Mouse (Mus musculus): ENCODE measurements around the gene Fbl. TPM values are rescaled to one million over a fixed set of nuclear protein-coding genes. Genes with fewer than 3 reads are reported as not detected.

Gene Fbl
- polyA plus RNA-seq, 1 experiment from 2014 or later = 110 TPM

DNA sequence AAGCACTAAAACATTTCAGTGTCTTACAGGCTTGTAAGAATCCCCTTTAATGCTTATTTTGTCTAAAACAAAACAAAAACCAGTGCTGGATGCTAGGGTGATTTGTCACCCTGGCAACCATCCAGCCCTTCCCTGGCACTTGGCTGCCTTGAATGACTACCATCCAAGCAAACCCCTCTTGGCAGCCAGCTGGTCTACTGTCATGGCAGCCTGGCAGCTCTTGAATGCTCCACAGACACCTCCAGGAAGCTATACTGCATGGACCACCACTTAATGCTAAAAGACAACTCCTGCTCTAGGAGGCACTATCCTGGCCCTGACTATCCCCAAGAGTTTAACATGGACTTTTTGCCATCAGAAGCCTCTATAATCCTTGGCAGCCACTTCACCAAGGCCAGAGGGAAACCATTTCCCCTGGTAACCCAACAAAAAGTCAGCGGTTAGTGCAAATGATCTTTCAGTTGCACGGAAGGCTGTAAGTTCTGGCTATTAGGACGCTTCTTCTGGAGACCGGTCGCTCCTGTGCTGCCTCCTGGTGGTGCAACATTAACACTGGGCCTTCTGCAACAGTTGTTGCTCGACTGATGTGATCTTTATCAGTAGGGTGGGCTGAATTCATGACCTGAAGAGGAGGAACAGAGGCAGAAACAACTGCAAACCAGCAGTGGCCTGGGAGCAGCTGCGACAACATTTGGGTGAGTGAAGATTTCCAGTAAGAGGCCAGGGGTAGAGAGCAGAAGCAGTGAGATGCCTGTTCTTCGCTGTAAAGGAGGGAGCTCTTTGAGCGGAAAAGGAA, 992 bp upstream of the Fbl start:
- ATAC-seq (ENCODE audit: insufficient number of reproducible peaks, low FRiP score, low TSS enrichment, low read depth) = no peak
- peak overlapping the region; percentile 83 for H3K4me2 ChIP-seq
- no peaks in the 10 kb centered on the region for H3K36me3 ChIP-seq
- peak overlapping the region; percentile 47 for H3K9ac ChIP-seq
- H3K9me3 ChIP-seq = no peaks in the 10 kb centered on the region; the same call in 1 of the 2 replicates
- no peaks in the 10 kb centered on the region for H3K27me3 ChIP-seq
- peaks cover 29% of the 10 kb centered on the region for H3K4me1 ChIP-seq
- H3K4me3 ChIP-seq = peak overlapping the region; percentile 97
- peak overlapping the region; percentile 86 for H3K27ac ChIP-seq
- WGBS = 6% methylated on average over 9 of the region's 9 CpGs

DNA sequence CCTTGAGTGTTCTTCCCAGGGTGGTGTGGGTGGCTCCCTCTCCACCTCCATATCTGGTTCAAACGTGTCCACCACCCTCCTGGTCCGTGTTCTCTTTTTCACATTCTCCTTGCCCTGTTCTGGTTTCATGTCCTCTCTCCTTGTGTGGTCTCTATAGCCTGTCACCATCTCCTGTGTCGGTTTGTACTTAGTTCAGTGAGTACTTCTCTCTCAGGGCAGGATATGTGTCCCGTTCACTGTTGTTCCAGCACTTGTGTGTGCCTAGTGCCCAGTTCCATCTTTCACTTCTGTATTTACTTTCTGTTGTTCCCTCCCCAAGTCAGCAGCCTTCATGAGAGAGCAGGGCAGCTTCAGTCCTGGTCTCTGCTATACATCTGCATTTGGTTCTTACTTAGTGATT, 5.8 kb downstream of the Fbl start:
- Histone ChIP-seq H3K9ac (no peak overlapping the region), H3K4me1 (peaks cover 18% of the 10 kb centered on the region), H3K4me3 (no peak overlapping the region), H3K36me3 (peaks cover 40% of the 10 kb centered on the region), H3K27me3 (no peaks in the 10 kb centered on the region), H3K27ac (no peak overlapping the region), H3K9me3 (no peaks in the 10 kb centered on the region), H3K4me2 (no peak overlapping the region)
- 85% methylated on average over 4 of the region's 4 CpGs for WGBS
- ATAC-seq (ENCODE audit: insufficient number of reproducible peaks, low FRiP score, low TSS enrichment, low read depth) = no peak

DNA sequence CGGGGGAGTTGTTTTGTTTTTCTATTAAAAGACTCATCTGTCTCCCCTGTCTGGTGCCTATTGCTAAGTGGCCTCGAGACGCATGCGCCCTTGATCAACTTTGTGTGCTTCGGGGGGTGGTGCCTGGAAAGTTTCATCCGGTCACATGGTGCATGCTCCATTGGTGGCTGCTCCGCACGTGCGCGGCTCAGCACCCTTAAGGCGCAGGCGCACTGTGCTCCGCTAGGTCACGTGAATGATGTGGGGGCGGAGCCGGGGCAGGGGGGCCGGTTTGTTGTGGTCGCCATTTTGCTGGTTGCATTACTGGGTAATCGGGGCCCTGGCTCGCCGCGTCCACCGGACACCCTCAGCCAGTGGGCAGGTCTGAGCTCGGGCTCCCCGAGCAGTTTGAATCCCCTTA, 9.7 kb downstream of the Fbl start, which contains the start of gene Dyrk1b:
Dyrk1b (plus strand) TSS at position 242 of the 400 bp plus-strand sequence.
- ATAC-seq (ENCODE audit: insufficient number of reproducible peaks, low FRiP score, low TSS enrichment, low read depth) = peak; percentile 90
- Histone ChIP-seq H3K4me3 (peak within 1 kb of the TSS; percentile 98), H3K36me3 (peaks cover 71% of the 10 kb centered on the region), H3K27me3 (no peaks in the 10 kb centered on the region), H3K27ac (peak within 1 kb of the TSS; percentile 93), H3K4me2 (peak within 1 kb of the TSS; percentile 88), H3K4me1 (peaks cover 13% of the 10 kb centered on the region), H3K9me3 (no peaks in the 10 kb centered on the region), H3K9ac (peak within 1 kb of the TSS; percentile 76)
- 1% methylated on average over 19 of the region's 25 CpGs for WGBS

DNA sequence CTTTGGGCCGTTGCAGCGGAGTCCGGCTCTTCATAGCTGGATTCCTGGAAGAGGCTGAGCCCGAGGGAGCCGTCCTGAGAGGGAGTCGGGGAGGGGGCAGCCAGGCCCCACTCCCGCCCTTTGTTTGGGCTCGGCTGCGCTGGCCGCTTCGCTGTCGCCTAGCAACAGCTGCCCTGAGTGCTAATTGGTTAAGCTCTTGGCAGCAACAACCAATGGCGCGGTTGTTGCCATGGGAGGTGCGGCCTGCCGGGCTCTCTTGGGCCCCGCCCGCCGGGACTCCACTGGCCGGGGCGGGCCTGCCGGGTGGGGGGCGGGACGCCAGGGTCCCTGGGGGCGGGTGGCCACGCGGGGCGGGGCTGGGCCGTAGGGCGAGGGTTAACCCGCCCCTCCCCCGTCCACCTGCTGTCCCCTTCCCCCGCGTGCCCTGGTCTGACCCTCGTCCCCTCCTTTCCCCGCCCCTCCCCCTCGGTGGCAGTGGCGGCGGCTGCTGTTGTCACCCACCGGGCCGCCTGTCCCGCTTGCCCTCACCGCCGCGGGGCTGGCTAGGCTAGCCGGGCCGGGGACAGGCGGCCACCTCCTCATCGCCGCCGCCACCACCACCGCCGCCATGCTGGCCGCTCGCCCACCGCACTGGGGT, 10.3 kb downstream of the Fbl start:
- Histone ChIP-seq H3K27me3 (no peaks in the 10 kb centered on the region), H3K27ac (peak overlapping the region; percentile 93), H3K4me1 (peaks cover 13% of the 10 kb centered on the region), H3K4me3 (peak overlapping the region; percentile 98), H3K9ac (peak overlapping the region; percentile 76), H3K9me3 (no peaks in the 10 kb centered on the region), H3K4me2 (peak overlapping the region; percentile 88), H3K36me3 (peaks cover 73% of the 10 kb centered on the region)
- peak; percentile 91 for ATAC-seq (ENCODE audit: insufficient number of reproducible peaks, low FRiP score, low TSS enrichment, low read depth)
- under 1% methylated on average over 37 of the region's 56 CpGs for WGBS

DNA sequence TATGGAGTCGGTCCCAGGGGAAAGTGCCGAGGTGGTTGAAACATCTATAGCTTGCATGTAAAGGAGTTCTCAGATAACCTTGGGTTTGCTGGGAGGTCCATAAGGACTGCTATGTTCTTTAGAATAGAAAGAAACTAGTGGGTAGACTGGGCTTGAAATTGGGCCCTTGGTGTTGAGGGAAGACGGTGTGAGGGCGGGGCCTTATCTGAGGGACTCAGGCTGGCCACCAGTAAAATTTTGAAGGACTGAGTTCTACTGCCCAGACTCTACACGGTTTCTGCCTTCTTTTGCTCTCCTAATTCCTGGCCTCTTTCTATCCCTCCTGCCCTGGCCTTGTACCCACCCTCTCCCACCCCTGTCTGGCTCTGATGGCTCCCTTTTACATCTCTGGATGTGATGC, 11.4 kb downstream of the Fbl start:
- H3K36me3 ChIP-seq = peaks cover 73% of the 10 kb centered on the region
- ATAC-seq (ENCODE audit: insufficient number of reproducible peaks, low FRiP score, low TSS enrichment, low read depth) = no peak
- H3K9ac ChIP-seq = no peak overlapping the region

DNA sequence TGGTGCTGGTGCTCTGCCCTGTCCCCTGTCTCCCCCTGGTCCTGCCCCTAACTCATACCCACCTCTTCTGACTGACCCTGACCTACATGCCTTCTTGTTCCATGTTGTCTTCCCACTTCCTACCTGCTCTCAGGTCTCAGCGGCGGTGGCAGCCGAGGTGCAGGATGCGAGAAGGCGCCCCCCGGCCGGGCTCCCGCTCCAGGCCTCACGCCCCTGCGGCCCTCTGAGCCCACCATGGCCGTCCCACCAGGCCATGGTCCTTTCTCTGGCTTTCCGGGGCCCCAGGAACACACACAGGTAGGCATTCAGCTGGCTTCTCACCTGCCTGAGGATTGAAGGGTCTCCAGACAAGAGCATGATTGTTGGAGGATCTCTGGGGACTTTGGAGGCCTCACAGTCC, 11.9 kb downstream of the Fbl start:
- Histone ChIP-seq H3K9me3 (no peaks in the 10 kb centered on the region), H3K27me3 (no peaks in the 10 kb centered on the region), H3K27ac (no peak overlapping the region), H3K36me3 (peaks cover 73% of the 10 kb centered on the region), H3K4me3 (no peak overlapping the region; the same call in 1 of the 2 replicates), H3K4me2 (no peak overlapping the region), H3K9ac (no peak overlapping the region), H3K4me1 (peaks cover 13% of the 10 kb centered on the region)
- ATAC-seq (ENCODE audit: insufficient number of reproducible peaks, low FRiP score, low TSS enrichment, low read depth) = no peak
- WGBS = 96% methylated on average over 12 of the region's 12 CpGs

More for the DNA sequence above, 11.4 kb downstream of the Fbl start:
- H3K27me3 ChIP-seq = no peaks in the 10 kb centered on the region
- no peak overlapping the region for H3K27ac ChIP-seq
- peaks cover 13% of the 10 kb centered on the region for H3K4me1 ChIP-seq
- WGBS = 79% methylated on average over 5 of the region's 5 CpGs
- H3K4me3 ChIP-seq = peak overlapping the region; percentile 98
- no peaks in the 10 kb centered on the region for H3K9me3 ChIP-seq
- H3K4me2 ChIP-seq = peak overlapping the region; percentile 88

DNA sequence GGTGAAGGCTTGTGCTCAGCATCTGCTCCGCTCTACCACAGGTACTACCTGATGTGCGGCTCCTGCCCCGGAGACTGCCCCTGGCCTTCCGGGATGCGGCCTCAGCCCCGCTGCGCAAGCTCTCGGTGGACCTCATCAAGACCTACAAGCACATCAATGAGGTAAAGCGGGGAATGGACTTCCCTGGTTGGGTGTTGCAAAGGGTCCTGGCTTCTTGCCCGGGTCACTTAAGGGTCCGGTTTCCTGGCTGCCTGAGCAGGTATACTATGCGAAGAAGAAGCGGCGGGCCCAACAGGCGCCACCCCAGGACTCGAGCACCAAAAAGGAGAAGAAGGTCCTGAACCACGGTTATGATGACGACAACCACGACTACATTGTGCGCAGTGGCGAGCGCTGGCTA, 12.8 kb downstream of the Fbl start:
- H3K27me3 ChIP-seq = no peaks in the 10 kb centered on the region
- no peak overlapping the region for H3K27ac ChIP-seq
- peaks cover 13% of the 10 kb centered on the region for H3K4me1 ChIP-seq
- no peak overlapping the region for H3K9ac ChIP-seq
- no peaks in the 10 kb centered on the region for H3K9me3 ChIP-seq
- 96% methylated on average over 22 of the region's 22 CpGs for WGBS
- H3K4me3 ChIP-seq = no peak overlapping the region
- peaks cover 73% of the 10 kb centered on the region for H3K36me3 ChIP-seq
- no peak for ATAC-seq (ENCODE audit: insufficient number of reproducible peaks, low FRiP score, low TSS enrichment, low read depth)
- no peak overlapping the region for H3K4me2 ChIP-seq

DNA sequence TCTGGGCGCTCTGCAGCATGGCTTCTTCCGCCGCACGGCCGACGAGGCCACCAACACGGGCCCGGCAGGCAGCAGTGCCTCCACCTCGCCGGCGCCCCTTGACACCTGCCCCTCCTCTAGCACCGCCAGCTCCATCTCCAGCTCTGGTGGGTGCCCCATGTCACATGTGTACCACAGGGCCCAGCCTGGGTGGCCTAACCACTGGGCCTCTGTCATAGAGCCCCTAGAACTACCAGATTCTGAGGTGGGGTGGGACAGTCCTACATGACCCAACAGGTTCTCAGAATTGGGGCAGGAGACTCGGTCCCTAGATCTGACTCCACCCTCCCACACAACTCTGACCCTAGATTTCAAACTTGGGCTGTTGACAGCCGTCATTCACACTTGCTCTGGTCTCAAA, 16.4 kb downstream of the Fbl start:
- Histone ChIP-seq H3K9ac (no peak overlapping the region), H3K4me2 (no peak overlapping the region), H3K27me3 (no peaks in the 10 kb centered on the region), H3K4me1 (peaks cover 6% of the 10 kb centered on the region), H3K9me3 (no peaks in the 10 kb centered on the region), H3K4me3 (no peak overlapping the region), H3K27ac (no peak overlapping the region), H3K36me3 (peaks cover 94% of the 10 kb centered on the region)
- WGBS = 93% methylated on average over 14 of the region's 14 CpGs
- ATAC-seq (ENCODE audit: insufficient number of reproducible peaks, low FRiP score, low TSS enrichment, low read depth) = no peak

DNA sequence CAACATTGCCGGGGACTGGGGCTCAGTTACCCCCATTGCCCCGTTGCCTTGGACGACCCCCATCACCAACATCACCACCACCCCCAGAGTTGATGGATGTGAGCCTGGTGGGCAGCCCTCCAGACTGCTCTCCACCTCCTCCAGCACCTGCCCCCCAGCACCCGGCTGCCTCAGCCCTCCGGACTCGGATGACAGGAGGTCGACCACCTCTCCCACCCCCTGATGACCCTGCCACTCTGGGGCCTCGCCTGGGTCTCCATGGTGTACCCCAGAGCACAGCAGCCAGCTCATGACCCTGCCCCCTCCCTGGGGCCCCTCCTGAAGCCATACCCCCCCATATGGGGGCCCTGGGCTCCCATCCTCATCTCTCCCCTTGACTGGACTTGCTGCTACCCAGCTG, 17.1 kb downstream of the Fbl start:
- Histone ChIP-seq H3K27ac (no peak overlapping the region), H3K36me3 (peaks cover 98% of the 10 kb centered on the region), H3K27me3 (no peaks in the 10 kb centered on the region), H3K4me2 (no peak overlapping the region), H3K4me1 (no peaks in the 10 kb centered on the region), H3K9ac (no peak overlapping the region), H3K4me3 (no peak overlapping the region), H3K9me3 (no peaks in the 10 kb centered on the region)
- no peak for ATAC-seq (ENCODE audit: insufficient number of reproducible peaks, low FRiP score, low TSS enrichment, low read depth)
- 94% methylated on average over 8 of the region's 8 CpGs for WGBS

DNA sequence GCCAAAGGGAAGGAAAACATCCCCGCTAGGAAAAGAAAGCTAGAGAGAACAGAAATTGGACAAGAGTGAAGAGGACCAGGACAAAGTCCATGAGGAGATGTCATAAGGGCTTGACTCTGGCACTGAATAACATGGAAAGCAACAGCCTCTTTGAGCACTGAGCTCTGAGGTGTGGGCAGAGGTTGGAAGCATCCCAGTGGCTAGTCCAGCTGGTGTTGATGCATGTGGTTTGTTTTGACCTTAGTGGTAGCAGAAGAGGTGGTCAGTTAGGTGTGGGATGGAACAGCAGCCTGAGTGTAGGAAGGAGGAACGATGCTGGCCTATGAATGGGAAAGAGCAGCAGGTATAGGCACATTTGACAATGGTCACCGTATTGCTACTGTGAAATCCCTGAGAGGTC, 22.0 kb downstream of the Fbl start:
- Histone ChIP-seq H3K4me1 (no peaks in the 10 kb centered on the region), H3K27ac (no peak overlapping the region), H3K9ac (no peak overlapping the region), H3K4me2 (no peak overlapping the region), H3K9me3 (no peaks in the 10 kb centered on the region), H3K36me3 (peaks cover 75% of the 10 kb centered on the region), H3K4me3 (no peak overlapping the region), H3K27me3 (no peaks in the 10 kb centered on the region)
- ATAC-seq (ENCODE audit: insufficient number of reproducible peaks, low FRiP score, low TSS enrichment, low read depth) = no peak
- 94% methylated on average over 3 of the region's 3 CpGs for WGBS

DNA sequence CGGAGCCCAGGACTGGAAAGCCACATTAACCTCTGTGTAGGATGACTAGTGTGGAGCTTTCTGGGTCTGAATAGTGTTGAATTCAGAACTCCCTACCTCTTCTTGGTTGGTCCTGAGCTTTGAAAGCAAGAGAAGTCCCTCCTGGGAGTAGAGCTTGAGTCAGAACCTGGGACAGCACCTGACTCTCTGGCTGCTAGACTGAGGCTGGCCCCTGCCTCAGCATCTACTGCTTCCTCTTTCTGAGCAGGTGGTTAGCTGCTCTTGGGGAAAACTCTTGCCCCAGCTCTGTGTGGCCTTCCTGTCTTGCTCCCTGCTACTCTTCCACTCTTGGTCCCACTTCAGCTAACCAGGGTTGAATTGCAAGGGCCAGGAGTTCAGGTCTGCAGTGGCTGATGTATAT, 22.4 kb downstream of the Fbl start:
- ATAC-seq (ENCODE audit: insufficient number of reproducible peaks, low FRiP score, low TSS enrichment, low read depth) = no peak

DNA sequence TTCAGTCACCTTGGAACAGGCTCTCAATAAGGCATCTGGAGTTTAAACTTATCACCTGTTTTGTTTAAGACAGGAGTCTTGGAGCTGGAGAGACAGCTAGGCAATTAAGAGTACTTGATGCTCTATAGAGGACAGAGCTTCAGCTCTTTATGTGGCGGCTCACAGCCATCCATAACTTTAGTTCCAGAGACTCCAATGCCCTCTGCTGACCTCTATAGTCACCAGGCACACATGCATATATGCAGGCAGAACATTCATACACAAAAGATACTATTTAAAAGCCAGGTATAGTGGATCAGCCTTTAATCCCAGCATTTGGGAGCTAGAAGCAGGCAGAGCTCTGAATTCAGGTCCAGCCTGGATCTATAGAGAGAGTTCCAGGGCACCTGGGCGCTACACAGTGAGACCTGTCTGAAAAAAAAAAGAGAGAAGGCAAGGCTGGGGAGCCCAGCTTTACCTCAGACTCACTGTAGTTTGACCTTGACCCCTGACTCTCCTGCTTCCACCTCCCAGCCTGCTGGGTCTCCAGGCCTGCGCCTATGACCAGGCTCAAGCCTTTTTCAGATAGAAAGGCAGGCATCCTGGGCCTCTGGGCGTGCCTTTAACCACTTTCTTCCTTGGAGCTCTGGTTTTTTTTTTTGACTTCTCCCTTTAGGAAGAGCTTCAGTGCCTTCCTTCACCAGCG, 26.0 kb downstream of the Fbl start:
- H3K4me3 ChIP-seq = no peak overlapping the region
- peaks cover 45% of the 10 kb centered on the region for H3K36me3 ChIP-seq
- WGBS = 82% methylated on average over 5 of the region's 5 CpGs
- H3K27me3 ChIP-seq = no peaks in the 10 kb centered on the region
- H3K4me2 ChIP-seq = no peak overlapping the region
- no peaks in the 10 kb centered on the region for H3K9me3 ChIP-seq
- H3K27ac ChIP-seq = no peak overlapping the region
- no peak overlapping the region for H3K9ac ChIP-seq
- no peaks in the 10 kb centered on the region for H3K4me1 ChIP-seq
- ATAC-seq (ENCODE audit: insufficient number of reproducible peaks, low FRiP score, low TSS enrichment, low read depth) = no peak

More for the DNA sequence above, 22.4 kb downstream of the Fbl start:
- 100% methylated on average over 1 of the region's 1 CpGs for WGBS
- Histone ChIP-seq H3K9me3 (no peaks in the 10 kb centered on the region), H3K27ac (no peak overlapping the region), H3K27me3 (no peaks in the 10 kb centered on the region), H3K4me3 (no peak overlapping the region), H3K36me3 (peaks cover 71% of the 10 kb centered on the region), H3K4me1 (no peaks in the 10 kb centered on the region), H3K9ac (no peak overlapping the region), H3K4me2 (no peak overlapping the region)

Measured in limb, embryonic 15.5 days (tissue).